Mouse (Mus musculus) intestine, embryonic 15.5 days (tissue): ENCODE data around the gene Ccser2. TPM values are rescaled to one million over a fixed set of nuclear protein-coding genes. Genes with fewer than 3 reads are reported as not detected.

ENCODE experiments used
- ATAC-seq: fragments of 200-750 bp; cut with Nextera tagmentation; 2 replicates; pipeline ENCODE4 v1.8.0; 2017; ENCODE audit warnings: moderate TSS enrichment, moderate library complexity
- H3K27ac ChIP-seq: fragments of 300-500 bp; sonication (generic); 2 replicates; pipeline ENCODE4 v1.5.1; 2015; ENCODE audit warnings: mild to moderate bottlenecking, inconsistent platforms
- H3K27me3 ChIP-seq: fragments of 300-500 bp; sonication (generic); replicated peaks from 2 replicates; pipeline ENCODE4 v1.6.1; 2015; ENCODE audit warnings: inconsistent platforms
- H3K36me3 ChIP-seq: fragments of 300-500 bp; sonication (generic); 2 replicates; pipeline ENCODE4 v1.6.1; 2015; ENCODE audit warnings: inconsistent platforms
- H3K4me1 ChIP-seq: fragments of 300-500 bp; sonication (generic); replicated peaks from 2 replicates; pipeline ENCODE4 v1.6.1; 2015; ENCODE audit warnings: inconsistent platforms
- H3K4me2 ChIP-seq: fragments of 300-500 bp; sonication (generic); replicated peaks from 2 replicates; pipeline ENCODE4 v1.6.1; 2015; ENCODE audit warnings: mild to moderate bottlenecking, inconsistent platforms
- H3K4me3 ChIP-seq: fragments of 300-500 bp; sonication (generic); replicated peaks from 2 replicates; pipeline ENCODE4 v1.5.1; 2015; ENCODE audit warnings: inconsistent platforms
- H3K9ac ChIP-seq: fragments of 300-500 bp; sonication (generic); 2 replicates; pipeline ENCODE4 v1.6.1; 2015; ENCODE audit warnings: inconsistent platforms
- H3K9me3 ChIP-seq: fragments of 300-500 bp; sonication (generic); 2 replicates; pipeline ENCODE4 v1.6.1; 2016; ENCODE audit warnings: inconsistent platforms
- WGBS: fragments of 180-500 bp; shearing (Covaris S2); methylation state at CpG from one replicate; pipeline ENCODE4 v1.1.7; 2015; 5-methylcytosine and 5-hydroxymethylcytosine counted together
- polyA plus RNA-seq: library from polyadenylated mRNA; unstranded; fragments of >200 nt; fragmentation: Nextera tagmentation; extraction: Ambion mirVana; gene quantifications from 2 replicates; pipeline ENCODE4 v1.2.1, GENCODE M21; 2015

Gene Ccser2
- polyA plus RNA-seq, 1 experiment from 2014 or later: 29.4 TPM

GRCm38 (mm10) chr14:36894701-36895100 lies 73.9 kb downstream of the Ccser2 start:
- Histone ChIP-seq H3K27me3 (no peaks in the 10 kb centered on the region), H3K4me1 (no peaks in the 10 kb centered on the region), H3K27ac (no peak overlapping the region), H3K9ac (no peak overlapping the region), H3K4me3 (no peak overlapping the region), H3K36me3 (no peaks in the 10 kb centered on the region), H3K4me2 (no peak overlapping the region), H3K9me3 (no peaks in the 10 kb centered on the region)
- no peak for ATAC-seq
- WGBS: 85% methylated on average over 3 of the region's 3 CpGs

GRCm38 (mm10) chr14:36892762-36893358 lies 75.7 kb downstream of the Ccser2 start:
- no peak overlapping the region for H3K27ac ChIP-seq
- H3K27me3 ChIP-seq: no peaks in the 10 kb centered on the region
- no peaks in the 10 kb centered on the region for H3K4me1 ChIP-seq
- no peak overlapping the region for H3K4me2 ChIP-seq
- 72% methylated on average over 2 of the region's 2 CpGs for WGBS
- ATAC-seq: peak; percentile 79
- H3K36me3 ChIP-seq: no peaks in the 10 kb centered on the region
- no peak overlapping the region for H3K4me3 ChIP-seq
- no peak overlapping the region for H3K9ac ChIP-seq
- H3K9me3 ChIP-seq: no peaks in the 10 kb centered on the region

GRCm38 (mm10) chr14:36890130-36890529 lies 78.4 kb downstream of the Ccser2 start:
- WGBS: 65% methylated on average over 7 of the region's 7 CpGs
- no peaks in the 10 kb centered on the region for H3K36me3 ChIP-seq
- no peak overlapping the region for H3K4me3 ChIP-seq
- ATAC-seq: no peak
- H3K27me3 ChIP-seq: no peaks in the 10 kb centered on the region
- H3K27ac ChIP-seq: no peak overlapping the region
- H3K4me1 ChIP-seq: no peaks in the 10 kb centered on the region
- H3K4me2 ChIP-seq: no peak overlapping the region
- H3K9ac ChIP-seq: no peak overlapping the region
- no peaks in the 10 kb centered on the region for H3K9me3 ChIP-seq

- WGBS: 91% methylated on average over 5 of the region's 5 CpGs
- Histone ChIP-seq H3K4me3 (no peak overlapping the region), H3K4me2 (no peak overlapping the region), H3K36me3 (no peaks in the 10 kb centered on the region), H3K27me3 (no peaks in the 10 kb centered on the region), H3K4me1 (no peaks in the 10 kb centered on the region), H3K9me3 (no peaks in the 10 kb centered on the region), H3K27ac (no peak overlapping the region), H3K9ac (no peak overlapping the region)
- no peak for ATAC-seq
Observed at GRCm38 (mm10) chr14:36885680-36886079, 82.9 kb downstream of the Ccser2 start.

GRCm38 (mm10) chr14:36885117-36885516 lies 83.5 kb downstream of the Ccser2 start:
- Histone ChIP-seq H3K27me3 (no peaks in the 10 kb centered on the region), H3K4me1 (no peaks in the 10 kb centered on the region), H3K9me3 (no peaks in the 10 kb centered on the region), H3K27ac (no peak overlapping the region), H3K4me2 (no peak overlapping the region), H3K4me3 (no peak overlapping the region), H3K9ac (no peak overlapping the region), H3K36me3 (no peaks in the 10 kb centered on the region)
- ATAC-seq: no peak
- WGBS: 97% methylated on average over 1 of the region's 1 CpGs

- 30% methylated on average over 3 of the region's 3 CpGs for WGBS
- ATAC-seq: no peak
- H3K4me3 ChIP-seq: no peak overlapping the region
Observed at GRCm38 (mm10) chr14:36883576-36883975, 85.0 kb downstream of the Ccser2 start.

GRCm38 (mm10) chr14:36870257-36870656 lies 98.3 kb downstream of the Ccser2 start:
- WGBS: 86% methylated on average over 6 of the region's 6 CpGs
- H3K9ac ChIP-seq: no peak overlapping the region
- no peak overlapping the region for H3K27ac ChIP-seq
- no peak overlapping the region for H3K4me3 ChIP-seq
- H3K4me2 ChIP-seq: no peak overlapping the region
- H3K9me3 ChIP-seq: no peaks in the 10 kb centered on the region
- H3K27me3 ChIP-seq: no peaks in the 10 kb centered on the region
- no peak for ATAC-seq
- H3K4me1 ChIP-seq: no peaks in the 10 kb centered on the region
- no peaks in the 10 kb centered on the region for H3K36me3 ChIP-seq

More at GRCm38 (mm10) chr14:36883576-36883975, 85.0 kb downstream of the Ccser2 start:
- no peaks in the 10 kb centered on the region for H3K9me3 ChIP-seq
- H3K27ac ChIP-seq: no peak overlapping the region
- H3K36me3 ChIP-seq: 0 out of 2 replicates have a peak, but pooled peaks cover 4% of the 10 kb centered on the region
- H3K4me2 ChIP-seq: no peak overlapping the region
- no peak overlapping the region for H3K9ac ChIP-seq
- H3K4me1 ChIP-seq: no peaks in the 10 kb centered on the region
- no peaks in the 10 kb centered on the region for H3K27me3 ChIP-seq

- H3K4me1 ChIP-seq: no peaks in the 10 kb centered on the region
- no peaks in the 10 kb centered on the region for H3K27me3 ChIP-seq
- no peak overlapping the region for H3K9ac ChIP-seq
- no peaks in the 10 kb centered on the region for H3K9me3 ChIP-seq
- ATAC-seq: no peak
- H3K36me3 ChIP-seq: no peaks in the 10 kb centered on the region
- H3K4me2 ChIP-seq: no peak overlapping the region
- no peak overlapping the region for H3K27ac ChIP-seq
- H3K4me3 ChIP-seq: no peak overlapping the region
- WGBS: 69% methylated on average over 14 of the region's 14 CpGs
Observed at GRCm38 (mm10) chr14:36868769-36869362, 99.7 kb downstream of the Ccser2 start.

GRCm38 (mm10) chr14:36866966-36867700 lies 101.4 kb downstream of the Ccser2 start:
- no peak overlapping the region for H3K4me3 ChIP-seq
- no peaks in the 10 kb centered on the region for H3K9me3 ChIP-seq
- no peak overlapping the region for H3K4me2 ChIP-seq
- no peaks in the 10 kb centered on the region for H3K36me3 ChIP-seq
- no peak overlapping the region for H3K9ac ChIP-seq
- no peaks in the 10 kb centered on the region for H3K4me1 ChIP-seq
- ATAC-seq: peak; percentile 36; the same call in 1 of the 2 replicates
- 19% methylated on average over 6 of the region's 6 CpGs for WGBS
- H3K27me3 ChIP-seq: no peaks in the 10 kb centered on the region
- no peak overlapping the region for H3K27ac ChIP-seq

- H3K4me1 ChIP-seq: no peaks in the 10 kb centered on the region
- peak; percentile 63 for ATAC-seq
- no peak overlapping the region for H3K9ac ChIP-seq
- H3K36me3 ChIP-seq: no peaks in the 10 kb centered on the region
- H3K27me3 ChIP-seq: no peaks in the 10 kb centered on the region
- no peaks in the 10 kb centered on the region for H3K9me3 ChIP-seq
- peak overlapping the region; percentile 21; the same call in 1 of the 2 replicates for H3K4me3 ChIP-seq
- H3K4me2 ChIP-seq: peak overlapping the region; percentile 60
- H3K27ac ChIP-seq: no peak overlapping the region
- 24% methylated on average over 15 of the region's 15 CpGs for WGBS
Observed at GRCm38 (mm10) chr14:36863877-36864489, 104.6 kb downstream of the Ccser2 start.

- Histone ChIP-seq H3K9ac (no peak overlapping the region), H3K27me3 (no peaks in the 10 kb centered on the region), H3K4me3 (no peak overlapping the region), H3K27ac (no peak overlapping the region), H3K36me3 (no peaks in the 10 kb centered on the region), H3K9me3 (no peaks in the 10 kb centered on the region), H3K4me2 (no peak overlapping the region), H3K4me1 (no peaks in the 10 kb centered on the region)
- ATAC-seq: no peak; the same call in 1 of the 2 replicates
- WGBS: 27% methylated on average over 7 of the region's 7 CpGs
Observed at GRCm38 (mm10) chr14:36862387-36862786, 106.2 kb downstream of the Ccser2 start.

- 67% methylated on average over 4 of the region's 4 CpGs for whole genome bisulfite sequencing
- no peak for ATAC-seq
- H3K36me3 ChIP-seq: no peaks in the 10 kb centered on the region
- H3K9me3 ChIP-seq: no peaks in the 10 kb centered on the region
- no peaks in the 10 kb centered on the region for H3K4me1 ChIP-seq
- H3K4me2 ChIP-seq: no peak overlapping the region
- H3K27me3 ChIP-seq: no peaks in the 10 kb centered on the region
- no peak overlapping the region for H3K9ac ChIP-seq
- no peak overlapping the region for H3K27ac ChIP-seq
- no peak overlapping the region for H3K4me3 ChIP-seq
Observed at GRCm38 (mm10) chr14:36858932-36859331, 109.6 kb downstream of the Ccser2 start.
